Mouse (Mus musculus) heart, adult 11 months (tissue): Measurements from ENCODE around the gene Ncaph2.
A peak's percentile ranks its signal among the peaks of the same experiment; 100 is the strongest.

ENCODE experiments used
- DNase-seq: peaks from one replicate; pipeline ENCODE4 v3.0.0; 2022

The Ncaph2 gene

GRCm38 (mm10) chr15:89355241-89356187, at the start of gene Ncaph2, which contains the start of gene Lmf2:
TSS of gene Ncaph2 (plus strand) at chr15:89355719.
TSS of gene Lmf2 (minus strand) at chr15:89355659.
- peak; percentile 99 for DNase-seq

GRCm38 (mm10) chr15:89305966-89306365, 49.6 kb upstream of the Ncaph2 start:
- peak; percentile 91 for DNase-seq

GRCm38 (mm10) chr15:89307461-89307860, 48.1 kb upstream of the Ncaph2 start:
- peak; percentile 91 for DNase-seq

GRCm38 (mm10) chr15:89308406-89309139, 46.9 kb upstream of the Ncaph2 start:
- no peak for DNase-seq

- peak; percentile 93 for DNase-seq
These were observed 45.5 kb upstream of the Ncaph2 start for GRCm38 (mm10) chr15:89309962-89310498.

GRCm38 (mm10) chr15:89313359-89313758, 42.2 kb upstream of the Ncaph2 start:
- DNase-seq, result peak; percentile 91

GRCm38 (mm10) chr15:89314107-89314506, 41.4 kb upstream of the Ncaph2 start:
- no peak for DNase-seq

- DNase-seq, result no peak
These were observed 40.9 kb upstream of the Ncaph2 start for GRCm38 (mm10) chr15:89314511-89315189.

GRCm38 (mm10) chr15:89315190-89315731, 40.3 kb upstream of the Ncaph2 start, which contains the start of gene Sbf1:
TSS of gene Sbf1 (minus strand) at chr15:89315311.
- peak; percentile 100 for DNase-seq

- DNase-seq, result no peak
These were observed 39.4 kb upstream of the Ncaph2 start for GRCm38 (mm10) chr15:89316146-89316545.

- DNase-seq, result no peak
These were observed 34.3 kb upstream of the Ncaph2 start for GRCm38 (mm10) chr15:89321264-89321663.

GRCm38 (mm10) chr15:89322670-89323522, 32.6 kb upstream of the Ncaph2 start, which contains the start of gene Adm2:
TSS of gene Adm2 (plus strand) at chr15:89322720.
- peak; percentile 79 for DNase-seq

GRCm38 (mm10) chr15:89323656-89324055, 31.9 kb upstream of the Ncaph2 start:
- no peak for DNase-seq

- DNase-seq, result peak; percentile 84
These were observed 29.1 kb upstream of the Ncaph2 start for GRCm38 (mm10) chr15:89326441-89326840.

- peak; percentile 84 for DNase-seq
These were observed 21.2 kb upstream of the Ncaph2 start, which contains the start of gene Miox for GRCm38 (mm10) chr15:89334271-89334670. TSS of gene Miox (plus strand) at chr15:89334398.

GRCm38 (mm10) chr15:89334774-89335537, 20.6 kb upstream of the Ncaph2 start:
- DNase-seq, result peak; percentile 85

- DNase-seq, result peak; percentile 84
These were observed 19.1 kb upstream of the Ncaph2 start for GRCm38 (mm10) chr15:89336422-89336821.

- DNase-seq, result no peak
These were observed 15.8 kb upstream of the Ncaph2 start for GRCm38 (mm10) chr15:89339696-89340095.

GRCm38 (mm10) chr15:89340136-89340535, 15.4 kb upstream of the Ncaph2 start:
- no peak for DNase-seq

- DNase-seq, result no peak
These were observed 13.8 kb upstream of the Ncaph2 start for GRCm38 (mm10) chr15:89341678-89342077.
